10 mouse cellular contexts compared by ENCODE assay signal in the genomic region with DNA sequence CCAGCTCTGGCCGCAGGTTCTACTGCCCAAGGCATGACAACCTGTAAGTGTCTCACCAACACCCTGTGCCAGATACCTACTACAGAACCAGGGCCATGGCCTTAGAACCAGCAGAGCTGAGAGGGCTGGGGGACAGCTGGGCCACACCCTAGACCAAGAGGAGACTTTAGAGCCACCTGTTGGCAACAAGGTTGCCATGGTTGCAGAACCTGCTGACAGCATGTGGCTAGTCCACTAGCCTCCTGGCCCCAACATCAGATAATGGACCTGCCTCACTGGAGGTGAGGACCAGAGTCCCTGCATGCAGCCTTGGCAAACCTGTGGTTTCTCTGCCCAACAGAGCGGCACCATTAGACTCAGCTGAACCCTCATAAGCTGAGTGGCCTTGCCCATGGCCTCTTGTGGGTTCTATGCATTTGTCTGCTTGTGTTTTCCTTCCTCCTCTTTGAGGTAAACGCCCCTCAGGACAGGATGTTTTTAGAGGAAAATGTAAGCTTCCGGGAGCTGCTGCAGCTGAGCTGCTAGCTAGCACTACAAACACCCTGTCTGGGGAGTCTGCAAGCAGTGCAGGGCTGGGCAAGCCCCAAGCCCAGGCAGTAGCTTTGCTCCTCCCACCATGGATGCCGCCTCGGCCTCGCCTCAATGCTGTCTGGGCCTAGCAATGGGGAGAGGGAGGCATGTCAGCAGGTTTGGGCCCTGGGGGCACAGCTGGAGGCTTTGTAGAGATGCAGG. TPM values are rescaled to one million over a fixed set of nuclear protein-coding genes. Genes with fewer than 3 reads are reported as not detected.
DNase-seq lines count a peak whose midpoint lies in the region; ATAC-seq and TF ChIP-seq lines count a peak whose summit lies in the region.
"Had no signal": no experiment of that assay in that cellular context is flagged by ENCODE, and none has a peak within 500 bp of the region (broad histone marks: within the 10 kb centered on the region; RNA-seq: fewer than 3 reads in every experiment).

No protein-coding gene starts in this region.

- no peak overlapping the region for H3K9ac ChIP-seq in hindbrain, postnatal 0 days (replicated peaks; ENCODE audit: low read length)
- no peak overlapping the region for H3K9ac ChIP-seq in hindbrain, embryonic 11.5 days (ENCODE audit: low read depth, low read length)
- H3K9ac ChIP-seq: liver, embryonic 15.5 days had no signal

- ATAC-seq in hindbrain, postnatal 0 days, result no peak
- no peak for ATAC-seq in hindbrain, embryonic 11.5 days (ENCODE audit: low FRiP score)
- ATAC-seq in frontal cortex, adult (ENCODE audit: low TSS enrichment), result no peak

- no peak for TF ChIP-seq POLR2A in small intestine, adult 2 months (IDR thresholded peaks at IDR 0.05; ENCODE audit: low read depth, low read length)

- DNase-seq in hindbrain, postnatal 0 days (ENCODE audit: low spot score), result no peak
- DNase-seq in hindbrain, embryonic 11.5 days (ENCODE audit: low spot score), result no peak
- DNase-seq in T-cell, adult 2 months (ENCODE audit: low spot score), result peak; percentile 88
- DNase-seq in limb, embryonic 10.5 days (ENCODE audit: low spot score), result no peak
- no peak for DNase-seq in embryo, embryonic 9.5 days (ENCODE audit: extremely low spot score)
- no peak for DNase-seq in left cerebral cortex, postnatal 36 days (ENCODE audit: low spot score in 2 of 2)

- no peaks in the 10 kb centered on the region for H3K9me3 ChIP-seq in hindbrain, postnatal 0 days (ENCODE audit: low read length)
- H3K9me3 ChIP-seq in hindbrain, embryonic 11.5 days (ENCODE audit: control insufficient read depth, low read length), result no peaks in the 10 kb centered on the region
- no peaks in the 10 kb centered on the region for H3K9me3 ChIP-seq in limb, embryonic 10.5 days (replicated peaks)
- H3K9me3 ChIP-seq: liver, embryonic 15.5 days had no signal

- TF ChIP-seq CTCF in hindbrain, postnatal 0 days (IDR thresholded peaks at IDR 0.05; ENCODE audit: low read depth), result no peak
- no peak for TF ChIP-seq CTCF in small intestine, adult 2 months (IDR thresholded peaks at IDR 0.05; ENCODE audit: extremely low read depth, insufficient read length, insufficient replicate concordance, low read depth, low read length)

- H3K27ac ChIP-seq in hindbrain, postnatal 0 days, result 0 out of 2 replicates have a peak overlapping the region, but pooled peaks have one; percentile 29
- no peak overlapping the region for H3K27ac ChIP-seq in hindbrain, embryonic 11.5 days (ENCODE audit: low read depth, low read length)
- peak overlapping the region; percentile 38; the same call in 1 of the 2 replicates for H3K27ac ChIP-seq in limb, embryonic 10.5 days
- H3K27ac ChIP-seq in small intestine, adult 2 months (ENCODE audit: insufficient read depth, low read depth, low read length), result peak overlapping the region; percentile 23
- H3K27ac ChIP-seq: liver, embryonic 15.5 days had no signal

- H3K4me1 ChIP-seq in hindbrain, postnatal 0 days (ENCODE audit: insufficient read depth, low read length), result peaks cover 10% of the 10 kb centered on the region
- no peaks in the 10 kb centered on the region for H3K4me1 ChIP-seq in hindbrain, embryonic 11.5 days (replicated peaks; ENCODE audit: control insufficient read depth, insufficient read depth, low read length)
- H3K4me1 ChIP-seq in limb, embryonic 10.5 days, result peaks cover 49% of the 10 kb centered on the region
- H3K4me1 ChIP-seq in small intestine, adult 2 months (ENCODE audit: control insufficient read depth, insufficient read depth, insufficient read length, low read length), result peaks cover 14% of the 10 kb centered on the region; the same call in 1 of the 2 replicates

- WGBS in hindbrain, postnatal 0 days, result 72% methylated on average over 7 of the region's 7 CpGs
- WGBS in hindbrain, embryonic 11.5 days, result 57% methylated on average over 7 of the region's 7 CpGs
- 84% methylated on average over 7 of the region's 7 CpGs for WGBS in limb, embryonic 10.5 days
- 42% methylated on average over 7 of the region's 7 CpGs for WGBS in small intestine, adult 2 months

- no peak overlapping the region for H3K4me3 ChIP-seq in hindbrain, postnatal 0 days (ENCODE audit: low read length)
- H3K4me3 ChIP-seq in hindbrain, embryonic 11.5 days (ENCODE audit: low read depth, low read length), result no peak overlapping the region
- no peak overlapping the region for H3K4me3 ChIP-seq in limb, embryonic 10.5 days
- no peak overlapping the region for H3K4me3 ChIP-seq in small intestine, adult 2 months (ENCODE audit: low read depth, low read length)
- H3K4me3 ChIP-seq: liver, embryonic 15.5 days had no signal

- no peaks in the 10 kb centered on the region for H3K36me3 ChIP-seq in hindbrain, postnatal 0 days (ENCODE audit: insufficient read depth, low read length)
- no peaks in the 10 kb centered on the region for H3K36me3 ChIP-seq in hindbrain, embryonic 11.5 days (ENCODE audit: control insufficient read depth, insufficient read depth, low read length)
- peaks cover 27% of the 10 kb centered on the region for H3K36me3 ChIP-seq in limb, embryonic 10.5 days
- H3K36me3 ChIP-seq in small intestine, adult 2 months (ENCODE audit: control insufficient read depth, insufficient read depth, low read length), result no peaks in the 10 kb centered on the region
- H3K36me3 ChIP-seq: liver, embryonic 15.5 days had no signal

- no peak overlapping the region for H3K4me2 ChIP-seq in hindbrain, postnatal 0 days (ENCODE audit: low read depth, low read length)
- no peak overlapping the region for H3K4me2 ChIP-seq in hindbrain, embryonic 11.5 days (replicated peaks; ENCODE audit: low read depth, low read length)
- H3K4me2 ChIP-seq: liver, embryonic 15.5 days had no signal

- no peaks in the 10 kb centered on the region for H3K27me3 ChIP-seq in hindbrain, postnatal 0 days (ENCODE audit: insufficient read depth, low read length)
- no peaks in the 10 kb centered on the region for H3K27me3 ChIP-seq in hindbrain, embryonic 11.5 days (ENCODE audit: control insufficient read depth, insufficient read depth, low read length)
- no peaks in the 10 kb centered on the region for H3K27me3 ChIP-seq in limb, embryonic 10.5 days (ENCODE audit: low read depth, poor library complexity, severe bottlenecking)
- no peaks in the 10 kb centered on the region for H3K27me3 ChIP-seq in small intestine, adult 2 months (ENCODE audit: control insufficient read depth, insufficient read depth, low read length)
- H3K27me3 ChIP-seq: liver, embryonic 15.5 days had no signal

- intact Hi-C loops in left cerebral cortex, postnatal 36 days (cut with DNase I), result no loop called here

RNA-seq across cellular contexts. Expression of a gene that starts 14.5 kb away (rescaled TPM):
- total RNA-seq in hindbrain, postnatal 0 days (2014; rRNA removed), result 2.2 and 3.3 TPM in 2 replicates
- 3.3 and 4.3 TPM in 2 replicates for polyA plus RNA-seq in hindbrain, postnatal 0 days (2015; fragmentation: Nextera tagmentation; extraction: Ambion mirVana)
- polyA plus RNA-seq in hindbrain, embryonic 11.5 days (2014; fragmentation: Nextera tagmentation; extraction: Ambion mirVana), result 6.9 and 7.7 TPM in 2 replicates
- 24.4 and 41.7 TPM in 2 replicates for polyA plus RNA-seq in limb, embryonic 10.5 days (2016; fragmentation: Nextera tagmentation; extraction: Ambion mirVana)
- 4.4 and 10.7 TPM in 2 replicates for polyA plus RNA-seq in small intestine, adult 2 months (2012; rRNA removed)
- 1 to 10 TPM; 3.3 to 6.3 TPM for total RNA-seq in left cerebral cortex, postnatal 36 days (2021)

RNA-seq across cellular contexts. Expression of a gene that starts 36.5 kb away (rescaled TPM):
- 320 and 370 TPM in 2 replicates for total RNA-seq in hindbrain, postnatal 0 days (2014; rRNA removed)
- polyA plus RNA-seq in hindbrain, postnatal 0 days (2015; fragmentation: Nextera tagmentation; extraction: Ambion mirVana), result 1,108 and 1,162 TPM in 2 replicates
- polyA plus RNA-seq in hindbrain, embryonic 11.5 days (2014; fragmentation: Nextera tagmentation; extraction: Ambion mirVana), result 1,030 and 1,116 TPM in 2 replicates
- 876 and 900 TPM in 2 replicates for polyA plus RNA-seq in limb, embryonic 10.5 days (2016; fragmentation: Nextera tagmentation; extraction: Ambion mirVana)
- polyA plus RNA-seq in small intestine, adult 2 months (2012; rRNA removed), result 4.1 and 7.5 TPM in 2 replicates
- total RNA-seq in left cerebral cortex, postnatal 36 days (2021), result 100 to 1,000 TPM; 453 to 466 TPM

RNA-seq across cellular contexts. Expression of a gene that starts 54.5 kb away (rescaled TPM):
- not detected in 2 replicates for total RNA-seq in hindbrain, postnatal 0 days (2014; rRNA removed)
- polyA plus RNA-seq in hindbrain, postnatal 0 days (2015; fragmentation: Nextera tagmentation; extraction: Ambion mirVana), result not detected in 2 replicates
- polyA plus RNA-seq in hindbrain, embryonic 11.5 days (2014; fragmentation: Nextera tagmentation; extraction: Ambion mirVana), result not detected in 2 replicates
- not detected in 2 replicates for polyA plus RNA-seq in limb, embryonic 10.5 days (2016; fragmentation: Nextera tagmentation; extraction: Ambion mirVana)
- polyA plus RNA-seq in small intestine, adult 2 months (2012; rRNA removed), result not detected in 2 replicates
- not detected for total RNA-seq in left cerebral cortex, postnatal 36 days (2021)
- polyA plus RNA-seq: frontal cortex, adult 2 months; liver, embryonic 15.5 days had no signal

Comparison
In these comparisons a context has a peak if more than half of its experiments do, and no peak if none do; other contexts are left out.
1. RNA of a gene that starts 36.5 kb away (polyA plus RNA-seq): 1,030 to 1,116 TPM in hindbrain, embryonic 11.5 days, 1,108 to 1,162 TPM in hindbrain, postnatal 0 days and 876 to 900 TPM in limb, embryonic 10.5 days; 4.1 to 7.5 TPM in small intestine, adult 2 months; every median in the first group is over 100 times any median in the second.